Mouse (Mus musculus) ES-CJ7 (cell line): ENCODE measurements at regions not wholly inside any gene's neighbourhood (a gene's known extent, or its start where the extent isn't known, plus 50 kb on each side); places are given as distances from the start of the nearest gene placed in this dataset.
A peak's percentile ranks its signal among the peaks of the same experiment; 100 is the strongest.

Source experiments
- DNase-seq: peaks from one replicate; pipeline ENCODE4 v3.0.0; 2011; ENCODE audit warnings: low read depth, low spot score

GRCm38 (mm10) chr16:29833298-29833697, 230.9 kb upstream of the Hes1 start:
- DNase-seq = no peak

- DNase-seq = no peak
Observed at GRCm38 (mm10) chr16:29833875-29834274, 230.3 kb upstream of the Hes1 start.

GRCm38 (mm10) chr16:29834669-29835068, 229.5 kb upstream of the Hes1 start:
- no peak for DNase-seq

- DNase-seq = no peak
Observed at GRCm38 (mm10) chr16:29837025-29837629, 227.1 kb upstream of the Hes1 start.

- no peak for DNase-seq
Observed at GRCm38 (mm10) chr16:29837874-29838273, 226.3 kb upstream of the Hes1 start.

- DNase-seq = peak; percentile 70
Observed at GRCm38 (mm10) chr16:29838981-29839661, 225.1 kb upstream of the Hes1 start.

GRCm38 (mm10) chr16:29839662-29840001, 224.6 kb upstream of the Hes1 start:
- no peak for DNase-seq

- DNase-seq = no peak
Observed at GRCm38 (mm10) chr16:29840412-29840811, 223.8 kb upstream of the Hes1 start.

- no peak for DNase-seq
Observed at GRCm38 (mm10) chr16:29841132-29841531, 223.1 kb upstream of the Hes1 start.

GRCm38 (mm10) chr16:29842071-29842470, 222.1 kb upstream of the Hes1 start:
- DNase-seq = no peak

- no peak for DNase-seq
Observed at GRCm38 (mm10) chr16:29843490-29843889, 220.7 kb upstream of the Hes1 start.

- DNase-seq = peak; percentile 52
Observed at GRCm38 (mm10) chr16:29844706-29845596, 219.2 kb upstream of the Hes1 start.

- no peak for DNase-seq
Observed at GRCm38 (mm10) chr16:29845597-29845986, 218.6 kb upstream of the Hes1 start.

- no peak for DNase-seq
Observed at GRCm38 (mm10) chr16:29847059-29847458, 217.1 kb upstream of the Hes1 start.

GRCm38 (mm10) chr16:29847734-29848133, 216.4 kb upstream of the Hes1 start:
- no peak for DNase-seq

- DNase-seq = peak; percentile 68
Observed at GRCm38 (mm10) chr16:29848527-29848926, 215.7 kb upstream of the Hes1 start.

GRCm38 (mm10) chr16:29849511-29849910, 214.7 kb upstream of the Hes1 start:
- peak; percentile 26 for DNase-seq

- no peak for DNase-seq
Observed at GRCm38 (mm10) chr16:29850616-29851015, 213.6 kb upstream of the Hes1 start.

GRCm38 (mm10) chr16:29851827-29852226, 212.4 kb upstream of the Hes1 start:
- no peak for DNase-seq

- no peak for DNase-seq
Observed at GRCm38 (mm10) chr16:29854805-29855565, 209.2 kb upstream of the Hes1 start.

- DNase-seq = no peak
Observed at GRCm38 (mm10) chr16:29856545-29856944, 207.6 kb upstream of the Hes1 start.

- no peak for DNase-seq
Observed at GRCm38 (mm10) chr16:29858645-29859044, 205.5 kb upstream of the Hes1 start.
